Mouse (Mus musculus): ENCODE results near the gene Tmco4. TPM values are rescaled to one million over a fixed set of nuclear protein-coding genes. Genes with fewer than 3 reads are reported as not detected.

Tmco4 gene
- polyA plus RNA-seq, 1 experiment from 2014 or later: 1.1 TPM

DNA sequence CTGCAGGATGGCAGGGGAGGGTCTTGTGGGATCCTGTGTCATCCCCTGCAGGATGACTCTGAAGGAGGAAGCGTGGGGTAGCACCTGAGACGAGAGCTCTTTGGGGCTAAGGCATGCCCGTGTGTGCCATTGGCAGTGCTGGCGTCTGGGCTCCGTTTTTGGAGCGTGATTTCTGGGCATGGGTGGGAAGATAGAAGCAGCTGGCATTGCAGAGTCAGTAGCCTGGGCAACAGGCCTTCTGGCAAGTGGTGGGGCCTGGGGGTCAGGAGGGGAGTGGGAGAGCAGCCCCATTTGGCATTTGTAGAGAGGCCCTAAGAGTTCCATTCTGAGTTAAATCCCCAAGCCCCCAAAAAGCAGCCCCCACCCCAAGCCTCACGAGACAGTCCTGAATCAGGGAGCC lies 80.1 kb downstream of the Tmco4 start:
- Histone ChIP-seq H3K4me3 (no peak overlapping the region), H3K4me1 (peaks cover 21% of the 10 kb centered on the region), H3K9me3 (replicated peaks) (no peaks in the 10 kb centered on the region), H3K27ac (no peak overlapping the region), H3K4me2 (replicated peaks) (no peak overlapping the region), H3K27me3 (0 out of 2 replicates have a peak, but pooled peaks cover 8% of the 10 kb centered on the region), H3K36me3 (no peaks in the 10 kb centered on the region), H3K9ac (no peak overlapping the region)
- ATAC-seq (ENCODE audit: low FRiP score): no peak
- 79% methylated on average over 7 of the region's 7 CpGs for WGBS

DNA sequence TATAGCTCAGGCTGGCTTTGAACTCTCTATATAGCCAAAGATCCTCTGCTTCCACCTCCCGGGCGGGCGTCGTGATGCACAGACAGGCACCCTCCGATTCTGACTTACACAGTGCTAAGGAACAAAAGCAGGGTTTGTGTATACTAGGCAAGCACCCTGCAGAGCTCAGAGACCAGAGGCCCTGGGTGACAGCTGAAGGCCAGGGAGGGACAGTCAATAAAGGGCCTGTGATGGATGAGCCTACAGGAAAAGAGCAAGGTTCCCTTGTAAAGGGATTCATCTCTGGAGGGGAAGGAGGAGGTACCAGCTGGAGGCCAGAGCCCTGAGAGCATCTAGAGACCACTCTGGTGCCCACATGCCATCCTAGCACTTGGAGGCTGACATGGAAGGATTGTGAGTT lies 80.7 kb downstream of the Tmco4 start:
- WGBS: 24% methylated on average over 5 of the region's 5 CpGs
- Histone ChIP-seq H3K27ac (no peak overlapping the region), H3K9ac (no peak overlapping the region), H3K4me1 (peaks cover 21% of the 10 kb centered on the region), H3K4me2 (replicated peaks) (no peak overlapping the region), H3K27me3 (peaks cover 8% of the 10 kb centered on the region; the same call in 1 of the 2 replicates), H3K4me3 (no peak overlapping the region), H3K36me3 (no peaks in the 10 kb centered on the region), H3K9me3 (replicated peaks) (no peaks in the 10 kb centered on the region)
- ATAC-seq (ENCODE audit: low FRiP score): no peak

DNA sequence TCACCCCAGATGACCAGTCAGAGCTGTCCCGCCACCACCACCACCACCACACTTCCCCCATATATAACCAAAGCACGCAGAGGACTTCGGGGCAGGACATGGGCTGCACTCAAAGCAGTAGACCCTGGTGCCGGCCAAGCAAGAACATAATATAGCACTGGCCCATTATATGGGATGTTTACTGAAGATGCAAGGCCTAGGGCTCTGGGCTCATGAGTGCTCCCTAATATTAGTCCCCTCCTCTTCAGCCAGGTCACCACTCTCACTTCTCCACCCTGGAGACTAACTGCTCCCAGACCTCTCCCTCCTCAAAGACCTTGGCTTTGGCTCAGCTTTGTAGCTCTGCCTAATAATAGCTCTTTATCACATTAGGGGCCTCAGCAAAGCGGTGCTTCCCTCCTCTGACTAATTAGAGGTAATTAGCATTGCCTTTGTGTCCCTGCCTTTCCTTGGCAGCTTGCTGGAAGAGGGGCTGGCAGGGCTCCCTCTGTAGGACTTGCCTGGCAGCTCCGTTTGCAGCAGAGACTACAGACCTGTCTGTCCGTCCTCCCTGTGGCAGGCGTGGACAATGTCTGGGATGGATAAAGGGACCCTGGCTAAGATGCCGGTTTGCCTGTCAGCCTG lies 81.7 kb downstream of the Tmco4 start:
- Histone ChIP-seq H3K27me3 (peaks cover 8% of the 10 kb centered on the region; the same call in 1 of the 2 replicates), H3K9me3 (replicated peaks) (no peaks in the 10 kb centered on the region), H3K27ac (peak overlapping the region; percentile 24; the same call in 1 of the 2 replicates), H3K9ac (no peak overlapping the region), H3K4me2 (replicated peaks) (no peak overlapping the region), H3K36me3 (no peaks in the 10 kb centered on the region), H3K4me3 (no peak overlapping the region), H3K4me1 (peaks cover 21% of the 10 kb centered on the region)
- ATAC-seq (ENCODE audit: low FRiP score): peak; percentile 51
- 46% methylated on average over 9 of the region's 9 CpGs for WGBS

DNA sequence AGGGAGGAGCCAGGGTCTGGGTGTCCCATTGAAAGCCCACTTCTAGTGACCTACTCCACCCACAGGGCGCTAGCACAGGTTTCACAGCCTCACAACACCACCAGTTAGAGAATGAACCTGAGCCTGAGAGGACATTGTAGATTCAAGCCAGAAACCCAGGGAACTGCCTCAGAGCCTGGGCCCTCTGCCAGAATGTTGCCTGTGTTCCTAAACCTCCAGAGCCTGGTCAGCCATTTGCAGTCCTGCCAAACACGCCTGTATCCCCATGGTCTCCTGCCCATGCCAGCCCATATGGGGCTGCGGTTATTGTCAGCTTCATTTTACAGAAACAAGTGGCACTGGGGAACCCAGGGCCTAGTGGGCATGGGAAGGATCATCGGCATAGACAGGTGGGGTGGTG lies 82.6 kb downstream of the Tmco4 start:
- Histone ChIP-seq H3K27me3 (peaks cover 13% of the 10 kb centered on the region), H3K4me3 (no peak overlapping the region), H3K27ac (no peak overlapping the region), H3K4me1 (peaks cover 21% of the 10 kb centered on the region), H3K4me2 (replicated peaks) (no peak overlapping the region), H3K9ac (no peak overlapping the region), H3K36me3 (no peaks in the 10 kb centered on the region), H3K9me3 (replicated peaks) (no peaks in the 10 kb centered on the region)
- WGBS: 89% methylated on average over 4 of the region's 4 CpGs
- no peak for ATAC-seq (ENCODE audit: low FRiP score)

DNA sequence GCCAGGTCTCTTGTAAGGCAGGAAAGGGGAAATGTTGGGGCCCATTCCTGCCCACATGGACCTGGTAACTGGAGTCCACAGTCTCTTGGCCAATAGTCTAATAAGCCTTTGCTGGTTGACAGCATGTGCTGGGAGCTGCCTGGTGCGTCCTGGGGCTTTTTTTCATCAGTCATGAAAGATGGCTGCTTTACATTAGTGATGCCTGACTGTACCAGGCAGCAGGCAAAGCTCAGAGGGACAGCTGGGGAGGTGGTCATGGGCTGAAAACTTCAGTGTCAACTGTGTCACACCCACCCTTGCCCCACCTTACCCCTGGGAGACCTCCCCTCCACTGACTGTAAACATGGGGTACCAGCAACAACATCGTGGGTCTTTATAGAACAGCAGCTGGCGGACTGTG lies 83.1 kb downstream of the Tmco4 start:
- Histone ChIP-seq H3K9ac (no peak overlapping the region), H3K9me3 (replicated peaks) (no peaks in the 10 kb centered on the region), H3K4me1 (peaks cover 21% of the 10 kb centered on the region), H3K4me2 (replicated peaks) (no peak overlapping the region), H3K36me3 (no peaks in the 10 kb centered on the region), H3K27me3 (peaks cover 13% of the 10 kb centered on the region), H3K27ac (no peak overlapping the region), H3K4me3 (no peak overlapping the region)
- WGBS: 70% methylated on average over 3 of the region's 3 CpGs
- ATAC-seq (ENCODE audit: low FRiP score): no peak

DNA sequence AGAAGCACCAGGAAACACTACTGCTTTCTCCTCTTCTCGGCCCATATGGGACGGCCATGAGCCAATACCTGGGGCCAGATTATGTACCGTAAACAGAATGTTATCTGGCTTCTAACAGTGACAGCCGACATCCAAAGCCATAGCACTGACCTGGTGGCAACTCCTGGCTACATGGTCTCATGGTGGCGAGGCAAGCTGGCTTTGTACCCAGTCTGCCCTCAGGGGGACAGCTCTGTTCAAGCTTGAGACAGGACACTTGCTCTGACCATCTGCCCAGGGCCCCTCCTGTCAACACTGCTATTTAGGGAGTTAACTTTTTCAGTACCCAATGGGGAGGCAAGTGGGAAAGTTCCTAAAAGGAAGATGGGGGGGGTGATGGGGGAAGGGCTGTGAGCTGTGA lies 84.6 kb downstream of the Tmco4 start:
- Histone ChIP-seq H3K36me3 (no peaks in the 10 kb centered on the region), H3K9ac (no peak overlapping the region), H3K9me3 (replicated peaks) (no peaks in the 10 kb centered on the region), H3K27me3 (peaks cover 13% of the 10 kb centered on the region), H3K4me3 (no peak overlapping the region), H3K4me2 (replicated peaks) (no peak overlapping the region), H3K27ac (no peak overlapping the region), H3K4me1 (peaks cover 21% of the 10 kb centered on the region)
- ATAC-seq (ENCODE audit: low FRiP score): no peak
- 76% methylated on average over 5 of the region's 5 CpGs for WGBS

DNA sequence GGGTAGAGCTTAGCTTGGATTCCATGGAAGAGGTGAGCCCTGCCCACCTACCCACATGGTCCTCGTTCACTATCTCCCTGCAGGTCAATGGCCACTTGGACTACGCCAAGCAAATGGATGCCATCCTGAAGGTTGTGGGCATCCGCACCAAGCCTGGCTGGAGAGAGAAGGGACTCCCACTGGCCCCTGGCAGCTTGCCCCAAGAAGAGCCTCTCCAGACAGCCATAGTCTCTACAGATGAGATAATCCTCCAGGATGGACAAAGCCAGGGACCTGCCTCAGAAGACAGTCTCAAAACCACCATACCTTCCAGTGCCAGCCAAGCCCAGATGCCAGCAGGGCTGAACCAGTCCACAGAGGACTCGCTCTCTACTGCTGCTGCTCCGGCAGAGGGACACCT lies 85.3 kb downstream of the Tmco4 start:
- peaks cover 17% of the 10 kb centered on the region for H3K4me1 ChIP-seq
- no peaks in the 10 kb centered on the region for H3K9me3 ChIP-seq (replicated peaks)
- ATAC-seq (ENCODE audit: low FRiP score): no peak
- H3K9ac ChIP-seq: no peak overlapping the region
- no peak overlapping the region for H3K4me3 ChIP-seq
- H3K4me2 ChIP-seq (replicated peaks): no peak overlapping the region
- peaks cover 10% of the 10 kb centered on the region for H3K27me3 ChIP-seq
- WGBS: 86% methylated on average over 5 of the region's 5 CpGs
- no peak overlapping the region for H3K27ac ChIP-seq
- H3K36me3 ChIP-seq: no peaks in the 10 kb centered on the region

DNA sequence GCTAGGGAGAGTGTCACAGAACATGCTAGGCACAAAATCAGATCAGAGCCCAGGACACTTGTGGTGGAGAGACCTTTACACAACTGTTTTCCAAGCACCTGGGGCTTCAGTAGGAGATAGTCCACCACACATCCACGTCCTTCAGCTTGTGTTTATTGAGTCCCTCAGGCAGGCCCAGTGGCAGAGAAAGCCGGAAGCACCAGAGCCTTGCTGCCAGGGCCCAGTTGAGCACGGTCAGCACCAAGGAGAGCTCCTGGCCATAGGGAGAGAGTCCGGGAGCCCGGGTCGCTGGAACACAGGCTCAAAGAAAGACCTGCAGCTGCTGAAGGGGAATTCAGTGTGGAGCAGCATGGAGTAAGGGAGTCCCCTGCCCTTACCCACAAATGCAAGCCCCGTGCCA lies 86.9 kb downstream of the Tmco4 start:
- H3K36me3 ChIP-seq: no peaks in the 10 kb centered on the region
- no peak overlapping the region for H3K27ac ChIP-seq
- no peak overlapping the region for H3K4me3 ChIP-seq
- no peaks in the 10 kb centered on the region for H3K9me3 ChIP-seq (replicated peaks)
- H3K9ac ChIP-seq: no peak overlapping the region
- ATAC-seq (ENCODE audit: low FRiP score): no peak
- H3K4me2 ChIP-seq (replicated peaks): no peak overlapping the region
- H3K4me1 ChIP-seq: peaks cover 7% of the 10 kb centered on the region; the same call in 1 of the 2 replicates
- WGBS: 7% methylated on average over 7 of the region's 7 CpGs
- H3K27me3 ChIP-seq: peaks cover 10% of the 10 kb centered on the region

DNA sequence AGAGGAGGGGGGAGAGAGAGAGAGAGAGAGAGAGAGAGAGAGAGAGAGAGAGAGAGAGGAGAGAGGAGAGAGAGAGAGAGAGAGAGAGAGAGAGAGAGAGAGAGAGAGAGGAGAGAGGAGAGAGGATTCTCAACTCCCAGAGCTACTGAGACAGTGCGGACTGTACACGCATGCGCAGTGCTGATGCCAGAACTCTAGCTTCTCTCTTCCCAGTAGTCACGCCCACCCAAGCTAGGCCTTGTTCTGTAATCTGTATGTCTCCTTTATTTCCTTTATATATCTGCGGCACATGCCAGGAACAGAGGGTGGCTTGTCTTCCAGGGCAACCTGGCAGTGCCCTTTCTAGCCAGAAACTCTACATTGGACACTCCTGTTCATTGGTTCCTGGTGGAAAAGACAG lies 92.1 kb downstream of the Tmco4 start:
- no peak overlapping the region for H3K4me2 ChIP-seq (replicated peaks)
- H3K27me3 ChIP-seq: peaks cover 27% of the 10 kb centered on the region; the same call in 1 of the 2 replicates
- ATAC-seq (ENCODE audit: low FRiP score): no peak
- no peak overlapping the region for H3K9ac ChIP-seq
- no peak overlapping the region for H3K27ac ChIP-seq
- 96% methylated on average over 5 of the region's 5 CpGs for WGBS
- H3K4me3 ChIP-seq: no peak overlapping the region
- no peaks in the 10 kb centered on the region for H3K4me1 ChIP-seq
- H3K36me3 ChIP-seq: no peaks in the 10 kb centered on the region
- H3K9me3 ChIP-seq (replicated peaks): no peaks in the 10 kb centered on the region

DNA sequence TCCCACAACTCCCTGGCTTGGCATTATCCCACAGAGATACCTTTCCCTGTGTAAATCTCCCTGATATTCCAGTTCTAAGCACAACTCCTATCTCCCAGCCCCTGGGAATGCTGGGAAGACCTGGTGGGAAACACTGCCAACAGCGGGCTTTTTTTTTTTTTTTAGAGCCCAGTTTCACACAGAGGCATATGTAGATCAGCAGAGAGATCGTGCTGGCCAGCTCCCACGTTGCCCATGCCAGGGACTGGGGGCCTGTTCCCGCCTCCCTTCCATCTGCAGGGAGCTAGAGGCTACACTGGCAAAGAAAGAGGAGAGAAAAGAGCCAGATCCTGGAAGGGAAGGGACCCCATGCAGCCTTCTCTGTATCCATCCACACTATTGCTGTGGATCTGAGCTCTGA lies 95.6 kb downstream of the Tmco4 start:
- H3K4me1 ChIP-seq: no peaks in the 10 kb centered on the region
- no peak overlapping the region for H3K27ac ChIP-seq
- no peak for ATAC-seq (ENCODE audit: low FRiP score)
- H3K9me3 ChIP-seq (replicated peaks): no peaks in the 10 kb centered on the region
- no peak overlapping the region for H3K4me3 ChIP-seq
- H3K36me3 ChIP-seq: no peaks in the 10 kb centered on the region
- H3K27me3 ChIP-seq: peaks cover 54% of the 10 kb centered on the region
- no peak overlapping the region for H3K9ac ChIP-seq
- no peak overlapping the region for H3K4me2 ChIP-seq (replicated peaks)
- 39% methylated on average over 4 of the region's 4 CpGs for WGBS

DNA sequence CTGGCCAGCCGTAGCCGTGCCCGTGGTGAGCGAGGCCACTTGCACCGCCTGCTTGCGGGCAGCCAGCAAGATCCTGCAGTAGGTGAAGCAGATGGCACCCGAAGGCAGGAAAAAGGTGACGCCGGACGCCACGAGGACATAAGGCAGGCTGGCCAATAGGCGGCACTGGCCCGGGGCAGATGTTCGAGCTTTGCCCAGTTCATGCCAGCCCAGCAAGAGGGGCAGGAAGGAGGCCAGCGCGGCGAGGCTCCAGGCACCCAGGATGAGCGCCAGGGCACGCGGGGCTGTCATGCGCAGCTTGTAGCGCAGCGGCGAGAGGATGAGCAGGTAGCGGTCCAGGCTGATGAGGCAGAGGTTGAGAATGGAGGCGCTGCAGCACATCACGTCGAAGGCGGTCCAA lies 101.4 kb downstream of the Tmco4 start:
- Histone ChIP-seq H3K27me3 (peaks cover 80% of the 10 kb centered on the region), H3K27ac (no peak overlapping the region), H3K4me1 (peaks cover 19% of the 10 kb centered on the region), H3K36me3 (no peaks in the 10 kb centered on the region), H3K9ac (no peak overlapping the region), H3K9me3 (replicated peaks) (no peaks in the 10 kb centered on the region), H3K4me2 (replicated peaks) (peak overlapping the region; percentile 88), H3K4me3 (peak overlapping the region; percentile 54)
- WGBS: 17% methylated on average over 29 of the region's 29 CpGs
- ATAC-seq (ENCODE audit: low FRiP score): no peak

DNA sequence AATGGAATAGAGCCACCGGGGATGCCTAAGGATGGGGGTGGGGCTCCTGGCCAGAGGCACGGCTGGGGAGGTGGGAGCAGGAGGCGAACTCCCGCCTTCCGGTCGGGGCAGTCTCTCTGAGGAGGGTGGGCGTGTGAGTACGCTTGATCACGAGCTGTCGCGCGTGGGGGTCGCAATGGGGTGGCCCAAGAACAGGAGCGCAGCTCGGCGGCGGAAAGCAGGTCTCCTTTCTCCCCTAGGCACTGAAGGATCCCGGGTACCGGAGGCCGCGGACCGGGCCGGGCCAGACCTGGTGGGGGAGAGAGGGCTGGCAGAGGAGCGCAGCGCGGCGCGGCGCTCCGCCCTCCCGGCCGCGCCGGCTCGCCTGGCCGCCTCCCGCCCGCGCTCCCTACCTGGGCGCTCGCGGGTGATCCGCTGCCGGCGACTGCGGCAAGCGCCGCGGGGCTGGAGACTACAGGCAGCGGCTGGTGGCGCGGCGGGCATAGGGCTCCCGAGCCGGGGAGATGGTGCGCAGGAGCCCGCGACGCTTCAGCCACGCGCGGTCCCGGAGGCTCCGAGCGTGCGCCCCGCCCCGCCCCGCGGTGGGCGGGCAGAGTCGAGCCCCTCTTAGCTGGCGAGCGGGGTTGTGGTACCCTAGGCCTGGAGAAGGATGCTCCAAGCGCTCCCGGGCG lies 102.5 kb downstream of the Tmco4 start, which contains the start of gene Htr6:
TSS of gene Htr6 (minus strand) at position 530 of the 671 bp plus-strand sequence.
- ATAC-seq (ENCODE audit: low FRiP score): 0 out of 2 replicates have a peak, but pooled peaks have one; percentile 40

DNA sequence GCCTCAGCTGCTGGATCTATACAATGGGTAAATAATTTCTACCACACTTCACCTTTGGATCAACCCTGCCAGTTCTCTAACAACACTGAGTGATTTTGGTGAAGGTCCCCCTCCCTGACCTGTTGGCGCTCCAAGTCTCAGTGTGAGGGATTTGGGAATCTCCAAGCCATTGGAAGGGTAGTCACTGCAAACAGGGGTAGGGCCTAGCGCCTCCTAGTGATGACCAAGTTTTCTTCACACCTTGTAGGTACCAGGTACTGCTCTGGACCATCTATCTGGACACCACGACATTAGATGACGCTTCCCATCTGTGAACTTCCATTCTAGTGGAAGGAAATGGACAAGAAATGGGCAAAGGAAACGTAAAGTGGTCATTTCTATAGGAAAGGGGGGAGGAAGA lies 103.2 kb downstream of the Tmco4 start:
- H3K9me3 ChIP-seq (replicated peaks): no peaks in the 10 kb centered on the region
- H3K4me1 ChIP-seq: peaks cover 19% of the 10 kb centered on the region
- no peak for ATAC-seq (ENCODE audit: low FRiP score)
- WGBS: 23% methylated on average over 5 of the region's 5 CpGs
- H3K27ac ChIP-seq: no peak overlapping the region
- no peaks in the 10 kb centered on the region for H3K36me3 ChIP-seq
- peaks cover 69% of the 10 kb centered on the region for H3K27me3 ChIP-seq
- H3K4me3 ChIP-seq: peak overlapping the region; percentile 54
- H3K9ac ChIP-seq: no peak overlapping the region
- H3K4me2 ChIP-seq (replicated peaks): peak overlapping the region; percentile 88

More for the DNA sequence above, 102.5 kb downstream of the Tmco4 start, which contains the start of gene Htr6:
- H3K27ac ChIP-seq: no peak within 1 kb of the TSS
- peak within 1 kb of the TSS; percentile 54 for H3K4me3 ChIP-seq
- H3K9me3 ChIP-seq (replicated peaks): no peaks in the 10 kb centered on the region
- peaks cover 19% of the 10 kb centered on the region for H3K4me1 ChIP-seq
- no peaks in the 10 kb centered on the region for H3K36me3 ChIP-seq
- peak within 1 kb of the TSS; percentile 88 for H3K4me2 ChIP-seq (replicated peaks)
- WGBS: under 1% methylated on average over 52 of the region's 77 CpGs
- H3K9ac ChIP-seq: peak within 1 kb of the TSS; percentile 64
- peaks cover 74% of the 10 kb centered on the region for H3K27me3 ChIP-seq

Measured in hindbrain, embryonic 12.5 days (tissue).